Mouse (Mus musculus) C2C12 (cell line): Measurements from ENCODE around the gene Olfr410. TPM values are rescaled to one million over a fixed set of nuclear protein-coding genes. Genes with fewer than 3 reads are reported as not detected.

Source experiments
- H3K27me3 ChIP-seq: one replicate; pipeline ENCODE4 v1.6.1; 2011; ENCODE audit not compliant: control insufficient read depth, insufficient read depth, insufficient read length
- H3K36me3 ChIP-seq: one replicate; pipeline ENCODE4 v1.6.1; 2011; ENCODE audit not compliant: control insufficient read depth, insufficient read depth
- H3K4me3 ChIP-seq: one replicate; pipeline ENCODE4 v1.5.1; 2011; ENCODE audit warnings: mild to moderate bottlenecking, control low read depth; ENCODE audit not compliant: poor library complexity, insufficient read depth, severe bottlenecking
- H3K79me2 ChIP-seq: one replicate; pipeline ENCODE4 v1.6.1; 2011; ENCODE audit not compliant: control insufficient read depth, insufficient read depth
- H3K79me3 ChIP-seq: one replicate; pipeline ENCODE4 v1.6.1; 2011; ENCODE audit warnings: low read depth, control low read depth
- H3ac ChIP-seq: one replicate; pipeline ENCODE3; 2011; ENCODE audit warnings: low read depth; ENCODE audit not compliant: control insufficient read depth, insufficient read length
- CEBPB ChIP-seq: IDR thresholded peaks from one replicate; pipeline ENCODE4 v1.6.1; 2011; ENCODE audit warnings: low read depth, mild to moderate bottlenecking, control low read depth, moderate library complexity
- CTCF ChIP-seq: IDR thresholded peaks from one replicate; pipeline ENCODE4 v1.5.1; 2011; ENCODE audit not compliant: control insufficient read depth, insufficient read depth, insufficient read length
- FOSL1 ChIP-seq: IDR thresholded peaks from one replicate; pipeline ENCODE4 v1.8.0; 2011; ENCODE audit warnings: mild to moderate bottlenecking, low read length; ENCODE audit not compliant: poor library complexity, insufficient read depth, severe bottlenecking
- MAX ChIP-seq: IDR thresholded peaks from one replicate; pipeline ENCODE4 v1.6.1; 2011; ENCODE audit warnings: mild to moderate bottlenecking, control low read depth
- MYOD1 ChIP-seq: IDR thresholded peaks from one replicate; pipeline ENCODE4 v1.6.1; 2011; ENCODE audit warnings: low read depth; ENCODE audit not compliant: control insufficient read depth, insufficient read length
- MYOG ChIP-seq: IDR thresholded peaks from one replicate; pipeline ENCODE4 v1.6.1; 2011; ENCODE audit not compliant: control insufficient read depth, insufficient read length; ENCODE audit errors: extremely low read depth
- USF1 ChIP-seq: IDR thresholded peaks from one replicate; pipeline ENCODE4 v1.6.1; 2011; ENCODE audit warnings: low read depth, mild to moderate bottlenecking, control low read depth, moderate library complexity
- long read RNA-seq, 2 experiments: library from polyadenylated mRNA; unstranded; transcript quantifications; one replicate each; pipeline ENCODE4 v2.0.0; 2019 to 2020
- polyA plus RNA-seq: library from polyadenylated mRNA; unstranded; fragments of >200 nt; fragmentation: generic; extraction: Trizol; gene quantifications from one replicate; pipeline ENCODE4 v1.2.1, GENCODE M21; 2012; ENCODE audit warnings: missing spikeins

The Olfr410 gene
- polyA plus RNA-seq, result not detected
- long read RNA-seq, experiment 1, result 0 reads
- long read RNA-seq, experiment 2, result 0 reads

DNA sequence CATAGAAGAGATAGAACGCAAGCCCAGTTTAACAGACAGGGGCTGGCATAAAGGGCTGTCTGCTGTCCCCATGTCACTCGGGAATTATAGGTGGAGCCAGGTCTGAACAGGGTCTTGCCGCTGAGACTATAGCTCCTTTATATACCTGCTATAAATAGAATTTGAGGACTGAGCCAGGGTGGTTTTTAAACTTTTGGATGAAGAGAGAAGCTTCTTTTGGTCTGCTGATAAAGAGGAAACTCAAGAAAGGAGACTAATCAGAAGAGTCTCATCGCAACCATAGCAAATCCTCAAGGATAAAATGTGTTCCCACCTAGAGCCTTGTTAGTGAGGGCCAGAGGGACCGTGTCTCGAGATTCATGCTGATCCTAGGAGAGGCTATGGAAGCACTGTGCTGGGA is at the start of gene Olfr410:
Gene Olfr410, minus strand, starts transcription at position 101 of the 400 bp plus-strand sequence.
- Histone ChIP-seq H3K27me3 (no peaks in the 10 kb centered on the region), H3K79me3 (no peaks in the 10 kb centered on the region), H3K79me2 (no peaks in the 10 kb centered on the region), H3K4me3 (no peak within 1 kb of the TSS), H3ac (no peak within 1 kb of the TSS), H3K36me3 (no peaks in the 10 kb centered on the region)
- TF ChIP-seq MYOG, result no peak
- TF ChIP-seq CEBPB, result no peak

DNA sequence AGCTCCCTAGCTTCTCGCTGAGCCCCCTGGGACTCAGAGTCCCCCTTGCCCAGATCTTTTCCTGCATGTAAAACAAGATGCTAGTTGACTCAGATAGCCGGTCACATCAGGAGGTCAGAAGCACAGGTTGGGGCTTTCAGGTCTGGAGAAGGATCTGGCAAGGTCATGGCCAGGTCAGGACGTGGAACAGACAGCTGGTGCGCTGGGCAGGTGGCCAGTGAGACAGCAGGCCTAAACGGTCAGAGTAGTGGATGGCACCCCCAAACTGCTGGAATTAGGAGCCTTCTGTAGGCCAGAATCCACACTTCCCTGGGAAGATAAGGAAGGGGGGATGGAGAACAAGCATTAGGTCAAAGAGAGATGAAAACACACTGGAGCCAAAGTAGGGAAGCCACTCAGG is 49.4 kb upstream of the Olfr410 start:
- Histone ChIP-seq H3K27me3 (peaks cover 25% of the 10 kb centered on the region), H3K79me3 (no peaks in the 10 kb centered on the region), H3K4me3 (no peak overlapping the region), H3K36me3 (no peaks in the 10 kb centered on the region), H3ac (no peak overlapping the region), H3K79me2 (no peaks in the 10 kb centered on the region)
- no peak for TF ChIP-seq USF1
- TF ChIP-seq CTCF, result no peak
- no peak for TF ChIP-seq FOSL1
- TF ChIP-seq CEBPB, result no peak
- TF ChIP-seq MYOG, result no peak
- TF ChIP-seq MYOD1, result no peak
- TF ChIP-seq MAX, result no peak

DNA sequence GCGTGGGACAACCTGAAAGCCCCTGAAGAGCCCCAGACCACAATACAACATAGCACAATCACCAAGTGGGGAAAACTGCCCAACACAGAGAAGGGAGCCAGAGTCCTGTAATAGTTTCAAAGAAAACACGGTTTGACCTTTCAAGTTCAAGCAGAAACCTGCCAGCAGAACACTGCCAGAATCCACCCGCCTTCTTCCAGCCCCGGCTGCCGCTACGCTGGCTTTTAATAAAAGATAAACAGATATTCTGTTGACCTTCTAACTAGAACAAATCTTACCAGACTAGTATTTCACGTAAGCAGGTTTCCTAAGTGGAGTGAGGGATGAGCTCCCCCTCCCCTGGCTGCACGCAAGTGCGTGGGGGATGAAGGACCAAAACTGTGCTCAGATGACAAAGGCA is 47.8 kb upstream of the Olfr410 start:
- TF ChIP-seq CTCF, result no peak
- no peak for TF ChIP-seq CEBPB
- TF ChIP-seq MAX, result no peak
- no peak for TF ChIP-seq FOSL1
- no peak for TF ChIP-seq USF1
- no peak for TF ChIP-seq MYOG
- TF ChIP-seq MYOD1, result no peak
- Histone ChIP-seq H3K36me3 (no peaks in the 10 kb centered on the region), H3K79me3 (no peaks in the 10 kb centered on the region), H3K79me2 (no peaks in the 10 kb centered on the region), H3K27me3 (peaks cover 25% of the 10 kb centered on the region), H3ac (no peak overlapping the region), H3K4me3 (no peak overlapping the region)

DNA sequence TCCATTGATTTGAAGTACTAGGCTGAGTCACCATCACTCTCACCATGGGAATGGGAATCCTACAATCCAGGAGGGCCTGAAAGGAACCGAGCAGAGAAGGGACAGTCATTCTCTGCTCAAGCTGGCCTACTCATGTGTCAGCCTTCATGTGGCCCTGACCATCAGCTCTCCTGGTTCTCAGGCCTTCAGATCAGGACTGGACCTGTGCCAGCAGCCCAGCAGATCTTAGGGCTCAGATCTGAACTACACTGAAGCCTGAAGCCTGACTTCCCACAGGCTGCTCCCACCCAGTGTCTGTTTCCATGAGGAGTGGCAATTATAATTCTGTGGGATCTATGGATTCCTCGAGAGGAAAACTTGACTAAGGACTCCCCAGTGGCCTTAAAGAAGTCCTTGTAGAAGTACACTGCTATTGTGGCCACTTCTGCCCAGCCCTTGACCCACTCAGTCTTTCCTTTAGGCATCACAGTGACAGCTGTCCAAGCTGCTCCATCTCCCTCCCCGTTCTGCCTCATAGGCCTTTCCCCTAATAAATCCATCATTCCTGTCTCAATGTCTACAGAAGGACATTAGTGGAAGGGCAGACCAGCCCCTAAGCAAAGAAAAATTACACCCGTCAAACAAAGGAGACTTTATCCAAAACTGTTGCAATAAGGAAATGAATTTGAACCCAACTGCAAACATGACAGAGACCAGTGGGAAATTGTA is 41.5 kb upstream of the Olfr410 start:
- peaks cover 37% of the 10 kb centered on the region for H3K27me3 ChIP-seq
- H3ac ChIP-seq, result no peak overlapping the region
- no peaks in the 10 kb centered on the region for H3K79me2 ChIP-seq
- TF ChIP-seq MYOD1, result no peak
- no peaks in the 10 kb centered on the region for H3K36me3 ChIP-seq
- H3K79me3 ChIP-seq, result no peaks in the 10 kb centered on the region
- no peak overlapping the region for H3K4me3 ChIP-seq

DNA sequence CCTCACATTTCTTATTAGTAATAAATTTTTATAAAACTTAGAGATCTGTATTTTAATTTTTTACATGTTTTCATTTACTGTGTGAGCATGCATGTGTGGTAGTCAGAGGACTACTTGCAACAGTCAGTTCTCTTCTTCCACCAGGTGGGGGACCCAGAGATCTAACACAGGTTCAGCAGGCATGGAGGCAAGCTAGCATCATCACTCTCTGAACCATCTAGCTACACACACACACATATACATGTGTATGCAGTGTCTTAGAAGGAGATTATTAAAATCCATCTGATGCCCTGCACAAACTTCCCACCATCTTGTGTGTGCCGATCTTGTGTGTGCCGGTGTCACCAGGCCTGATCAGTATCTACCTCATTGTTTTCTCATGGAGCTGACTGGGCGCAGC is 39.0 kb upstream of the Olfr410 start:
- Histone ChIP-seq H3K79me3 (no peaks in the 10 kb centered on the region), H3K4me3 (no peak overlapping the region), H3K79me2 (no peaks in the 10 kb centered on the region), H3K36me3 (no peaks in the 10 kb centered on the region), H3K27me3 (peaks cover 45% of the 10 kb centered on the region), H3ac (no peak overlapping the region)
- TF ChIP-seq USF1, result no peak
- TF ChIP-seq CTCF, result peak; percentile 77
- TF ChIP-seq MYOD1, result no peak
- no peak for TF ChIP-seq CEBPB

DNA sequence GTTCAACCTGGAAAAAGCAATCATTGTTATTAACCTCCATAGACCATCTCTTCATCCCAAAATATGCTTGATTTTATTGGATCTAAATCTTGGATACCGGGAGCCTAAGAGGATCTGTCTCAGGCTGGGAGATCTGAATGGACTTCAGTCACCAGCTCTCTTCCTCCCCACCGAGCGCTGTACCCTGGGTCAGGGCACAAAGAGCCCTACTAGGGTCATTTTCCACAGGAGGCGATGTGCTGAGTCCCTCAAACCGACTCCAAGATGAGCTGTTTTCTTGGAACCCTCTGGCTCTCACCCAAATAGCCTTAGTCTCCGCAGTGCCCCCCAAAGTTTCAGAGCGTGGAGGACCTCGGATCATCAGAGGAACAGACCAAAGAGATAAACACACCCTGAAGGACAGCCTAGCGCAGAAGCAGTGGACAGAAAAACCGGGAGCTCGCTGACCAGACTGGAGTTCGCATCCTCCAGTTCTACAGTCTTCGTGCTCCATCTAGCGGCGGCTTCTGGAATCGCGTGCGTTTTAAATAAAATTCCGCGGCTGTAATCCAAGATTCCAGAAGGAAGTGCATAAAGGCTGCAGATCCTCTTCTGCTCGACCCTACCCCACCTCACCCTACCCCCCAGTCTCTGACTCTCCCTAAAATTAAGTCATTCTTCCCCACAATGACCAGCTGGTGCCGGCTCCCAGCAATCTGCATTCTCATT is 33.7 kb upstream of the Olfr410 start:
- no peak for TF ChIP-seq USF1
- peak; percentile 79 for TF ChIP-seq CTCF
- TF ChIP-seq MYOD1, result no peak
- Histone ChIP-seq H3K79me3 (no peaks in the 10 kb centered on the region), H3K79me2 (no peaks in the 10 kb centered on the region), H3K4me3 (no peak overlapping the region), H3K27me3 (peaks cover 27% of the 10 kb centered on the region), H3ac (no peak overlapping the region), H3K36me3 (no peaks in the 10 kb centered on the region)
